40 mouse cellular contexts compared by ENCODE assay signal in the genomic region with DNA sequence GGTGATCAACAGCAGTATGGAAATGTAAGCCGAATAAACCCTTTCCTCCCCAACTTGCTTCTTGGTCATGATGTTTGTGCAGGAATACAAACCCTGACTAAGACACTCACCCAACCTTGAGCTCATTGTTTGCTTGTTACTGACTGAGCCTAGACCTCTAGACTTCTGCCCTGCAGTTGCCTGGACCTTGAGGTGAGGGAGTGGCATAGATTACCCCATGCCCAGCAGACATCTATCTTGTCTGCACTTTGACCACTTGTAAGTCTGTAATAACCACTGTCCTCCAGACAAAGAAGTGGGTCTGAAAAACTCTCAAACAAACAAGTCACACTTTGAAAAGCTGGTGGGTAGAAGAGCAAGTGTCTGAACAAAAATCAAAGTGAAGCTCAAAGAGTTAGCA. TPM values are rescaled to one million over a fixed set of nuclear protein-coding genes. Genes with fewer than 3 reads are reported as not detected.
A peak's percentile ranks its signal among the peaks of the same experiment; 100 is the strongest.
DNase-seq lines count a peak whose midpoint lies in the region; ATAC-seq and TF ChIP-seq lines count a peak whose summit lies in the region.
"Had no signal": no experiment of that assay in that cellular context is flagged by ENCODE, and none has a peak within 500 bp of the region (broad histone marks: within the 10 kb centered on the region; RNA-seq: fewer than 3 reads in every experiment).

No protein-coding gene starts in this region.

- H3K4me3 ChIP-seq in gastrocnemius, adult 2 months: peak overlapping the region; percentile 62
- no peak overlapping the region for H3K4me3 ChIP-seq in kidney, embryonic 15.5 days (replicated peaks)
- H3K4me3 ChIP-seq in brown adipose tissue, adult 24 weeks (ENCODE audit: insufficient read depth, low read depth, low read length): peak overlapping the region; percentile 45
- H3K4me3 ChIP-seq: forebrain, embryonic 13.5 days; hindbrain, embryonic 10.5 days; hindbrain, embryonic 15.5 days; layer of hippocampus, adult 2 months; left cerebral cortex, adult 2 months; limb, embryonic 12.5 days; liver, embryonic 12.5 days; midbrain, embryonic 10.5 days; myocyte; neural tube, embryonic 12.5 days had no signal

- no peak for ATAC-seq in kidney, embryonic 15.5 days (replicated peaks; ENCODE audit: low FRiP score)
- ATAC-seq: activated CD4-positive, CD25-positive, alpha-beta regulatory T cell, adult 4 months; forebrain, embryonic 13.5 days; liver, embryonic 12.5 days; liver, postnatal 0 days; midbrain, embryonic 16.5 days had no signal

- no peaks in the 10 kb centered on the region for H3K27me3 ChIP-seq in kidney, embryonic 15.5 days
- H3K27me3 ChIP-seq: CH12.LX; forebrain, embryonic 13.5 days; hindbrain, embryonic 15.5 days; limb, embryonic 12.5 days; liver, embryonic 12.5 days; neural tube, embryonic 12.5 days had no signal

- intact Hi-C loops in gastrocnemius, adult 2 months (cut with DNase I): loop anchor here (5.0 kb wide), 1 partner anchor 42 kb away; no protein-coding TSS in a partner anchor
- intact Hi-C loops in gastrocnemius, postnatal 36 days (cut with DNase I): loop anchor here (5.0 kb wide), 1 partner anchor 37 kb away; no protein-coding TSS in a partner anchor

- peaks cover 22% of the 10 kb centered on the region; the same call in 1 of the 2 replicates for H3K4me1 ChIP-seq in kidney, embryonic 15.5 days
- H3K4me1 ChIP-seq in brown adipose tissue, adult 24 weeks (ENCODE audit: control insufficient read depth, insufficient read depth, insufficient read length, low read length): peaks cover 6% of the 10 kb centered on the region
- H3K4me1 ChIP-seq: hindbrain, embryonic 10.5 days; hindbrain, embryonic 15.5 days; liver, embryonic 12.5 days; midbrain, embryonic 10.5 days; neural tube, embryonic 12.5 days had no signal

- H3K9ac ChIP-seq in kidney, embryonic 15.5 days: no peak overlapping the region
- H3K9ac ChIP-seq: forebrain, embryonic 13.5 days; hindbrain, embryonic 15.5 days; limb, embryonic 12.5 days; liver, embryonic 12.5 days; liver, postnatal 0 days; neural tube, embryonic 12.5 days had no signal

- DNase-seq in gastrocnemius, adult 2 months: no peak
- no peak for DNase-seq in gastrocnemius, postnatal 36 days
- DNase-seq in kidney, adult 8-10 months: peak; percentile 47 to 60
- DNase-seq in kidney, postnatal 25 days: peak; percentile 36 to 75
- no peak for DNase-seq in right cerebral cortex, adult 2 months (ENCODE audit: low spot score in 2 of 2)
- no peak for DNase-seq in embryo, embryonic 9.5 days (ENCODE audit: extremely low spot score)
- DNase-seq: adrenal gland, adult 2 months; adrenal gland, postnatal 36 days; cerebellum, adult 8-10 months; cerebellum, postnatal 25 days; gastrocnemius, postnatal 25 days; heart, postnatal 14 days; liver, postnatal 0 days; lung, postnatal 14 days; right cerebral cortex, adult 18-20 months; right cerebral cortex, postnatal 4 days; thymus, adult 2 months; thymus, postnatal 36 days had no signal

- no peak overlapping the region for H3K4me2 ChIP-seq in kidney, embryonic 15.5 days
- H3K4me2 ChIP-seq: forebrain, embryonic 13.5 days; hindbrain, embryonic 15.5 days; limb, embryonic 12.5 days; liver, embryonic 12.5 days; neural tube, embryonic 12.5 days had no signal

- WGBS in kidney, embryonic 15.5 days: 100% methylated on average over 1 of the region's 1 CpGs

- H3K9me3 ChIP-seq in kidney, embryonic 15.5 days (replicated peaks): no peaks in the 10 kb centered on the region
- H3K9me3 ChIP-seq: forebrain, embryonic 13.5 days; hindbrain, embryonic 10.5 days; hindbrain, embryonic 15.5 days; limb, embryonic 12.5 days; liver, embryonic 12.5 days; midbrain, embryonic 10.5 days; neural tube, embryonic 12.5 days had no signal

- H3K27ac ChIP-seq in gastrocnemius, adult 2 months: peak overlapping the region; percentile 77
- H3K27ac ChIP-seq in kidney, embryonic 15.5 days: no peak overlapping the region
- peak overlapping the region; percentile 74 for H3K27ac ChIP-seq in brown adipose tissue, adult 24 weeks (replicated peaks; ENCODE audit: low read depth, low read length)
- H3K27ac ChIP-seq: forebrain, embryonic 13.5 days; hindbrain, embryonic 10.5 days; hindbrain, embryonic 15.5 days; layer of hippocampus, adult 2 months; left cerebral cortex, adult 2 months; limb, embryonic 12.5 days; liver, embryonic 12.5 days; midbrain, embryonic 10.5 days; neural tube, embryonic 12.5 days had no signal

- no peak for TF ChIP-seq CTCF in gastrocnemius, adult 2 months (IDR thresholded peaks at IDR 0.05)

- no peaks in the 10 kb centered on the region for H3K36me3 ChIP-seq in kidney, embryonic 15.5 days
- H3K36me3 ChIP-seq: hindbrain, embryonic 10.5 days; hindbrain, embryonic 15.5 days; limb, embryonic 12.5 days; liver, embryonic 12.5 days; midbrain, embryonic 10.5 days; neural tube, embryonic 12.5 days had no signal

RNA-seq across cellular contexts. Expression of a gene that starts 2.8 kb away (rescaled TPM):
- 10 to 100 TPM in 1 of 2 experiments, 1 to 10 TPM in 1; 3.7 to 15.2 TPM for total RNA-seq in gastrocnemius, adult 2 months (2021)
- total RNA-seq in gastrocnemius, postnatal 36 days (2021): 1 to 10 TPM; 4.7 to 4.8 TPM
- 0.44 and 0.45 TPM in 2 replicates for polyA plus RNA-seq in kidney, embryonic 15.5 days (2015; fragmentation: Nextera tagmentation; extraction: Ambion mirVana)
- 4.5 and 6.3 TPM in 2 replicates for polyA plus RNA-seq in brown adipose tissue, adult 24 weeks (2012; ENCODE audit: insufficient read depth, insufficient read length, missing spikeins)
- total RNA-seq: ES-E14 had no signal
- polyA plus RNA-seq: C2C12; embryonic facial prominence, embryonic 11.5 days; midbrain, embryonic 10.5 days; myocyte; neural tube, embryonic 12.5 days had no signal

RNA-seq across cellular contexts. Expression of a gene that starts 51.5 kb away (rescaled TPM):
- total RNA-seq in gastrocnemius, adult 2 months (2021): not detected
- total RNA-seq in gastrocnemius, postnatal 36 days (2021): not detected
- not detected in 2 replicates for polyA plus RNA-seq in kidney, embryonic 15.5 days (2015; fragmentation: Nextera tagmentation; extraction: Ambion mirVana)
- polyA plus RNA-seq in brown adipose tissue, adult 24 weeks (2012; ENCODE audit: insufficient read depth, insufficient read length, missing spikeins): not detected in 2 replicates
- total RNA-seq: adrenal gland, adult 2 months; adrenal gland, postnatal 36 days; CH12.LX; gastrocnemius, postnatal 25 days; heart, adult 8-10 months; heart, postnatal 14 days; megakaryocyte progenitor cell, adult 5-6 weeks had no signal
- polyA plus RNA-seq: activated CD4-positive, CD25-positive, alpha-beta regulatory T cell, adult 4 months; adrenal gland, adult 2 months; C2C12; embryonic facial prominence, embryonic 11.5 days; forebrain, embryonic 13.5 days; heart, embryonic 14.5 days; intestine, embryonic 14.5 days; limb, embryonic 12.5 days; liver, embryonic 12.5 days; liver, postnatal 0 days; myocyte had no signal

Comparison
In these comparisons a context has a peak if more than half of its experiments do, and no peak if none do; other contexts are left out.
1. DNase-seq: peak in kidney, adult 8-10 months (2 of 2) and kidney, postnatal 25 days (2 of 2); none in gastrocnemius, adult 2 months (single experiment), gastrocnemius, postnatal 36 days (0 of 2), right cerebral cortex, adult 2 months (0 of 2) and embryo, embryonic 9.5 days (single experiment).